Mouse (Mus musculus) small intestine, adult 2 months (tissue): ENCODE data around the gene Cacna1a.

ENCODE experiments used
- CTCF ChIP-seq: fragments of 200-500 bp; IDR thresholded peaks from 2 replicates; pipeline ENCODE4 v1.5.1; 2012; ENCODE audit warnings: low read depth, mild to moderate bottlenecking, control low read depth, inconsistent platforms, low read length, moderate library complexity, mixed read lengths; ENCODE audit not compliant: insufficient replicate concordance, insufficient read length; ENCODE audit errors: extremely low read depth
- POLR2A ChIP-seq: fragments of 200-500 bp; IDR thresholded peaks from 2 replicates; pipeline ENCODE4 v1.6.1; 2012; ENCODE audit warnings: low read depth, mild to moderate bottlenecking, control low read depth, inconsistent platforms, low read length, moderate library complexity

DNA sequence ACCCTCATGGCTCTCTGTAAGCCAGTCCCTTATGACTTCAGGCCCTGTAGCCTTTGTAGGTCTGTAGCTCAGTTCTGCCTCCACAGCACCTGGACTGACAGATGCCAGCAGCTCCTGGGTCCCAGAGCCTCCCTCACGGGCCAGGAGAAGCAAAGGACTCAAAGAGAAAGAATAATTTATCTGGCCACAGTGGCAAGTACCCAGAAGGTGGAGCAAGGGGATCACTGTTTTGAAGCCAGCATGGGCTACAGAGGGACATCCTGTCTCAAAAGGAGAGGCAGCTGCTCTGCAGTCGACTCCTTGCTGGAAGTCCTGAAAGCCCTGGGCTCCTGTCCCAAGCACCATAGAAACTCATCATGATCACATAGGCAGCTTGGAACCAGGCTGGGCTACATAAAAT lies 198.0 kb downstream of the Cacna1a start:
- TF ChIP-seq CTCF (no peak), POLR2A (no peak)
